13 mouse cellular contexts compared by ENCODE assay signal in genomic region chr8:3415661-3416060, GRCm38 (mm10). TPM values are rescaled to one million over a fixed set of nuclear protein-coding genes. Genes with fewer than 3 reads are reported as not detected.
"Had no signal": no experiment of that assay in that cellular context is flagged by ENCODE, and none has a peak within 500 bp of the region (broad histone marks: within the 10 kb centered on the region; RNA-seq: fewer than 3 reads in every experiment).

No protein-coding gene starts in this region.

- DNase-seq: kidney, adult 9 months; kidney, postnatal 36 days; layer of hippocampus, adult 9-11 months; liver, embryonic 13.5 days; lung, adult 2 months; lung, postnatal 36 days; right cerebral cortex, adult 18-20 months; thymus, postnatal 4 days had no signal

- H3K36me3 ChIP-seq: limb, embryonic 12.5 days; neural tube, embryonic 15.5 days had no signal

- H3K4me2 ChIP-seq: limb, embryonic 12.5 days; liver, embryonic 13.5 days; neural tube, embryonic 15.5 days had no signal

- ATAC-seq: intestine, postnatal 0 days; lung, postnatal 0 days had no signal

- H3K27ac ChIP-seq: limb, embryonic 12.5 days; liver, embryonic 13.5 days; neural tube, embryonic 15.5 days; stomach, postnatal 0 days had no signal

- H3K9ac ChIP-seq: limb, embryonic 12.5 days; liver, embryonic 13.5 days; neural tube, embryonic 15.5 days had no signal

- H3K9me3 ChIP-seq: limb, embryonic 12.5 days; liver, embryonic 13.5 days; neural tube, embryonic 15.5 days had no signal

- H3K27me3 ChIP-seq: limb, embryonic 12.5 days; liver, embryonic 13.5 days; neural tube, embryonic 15.5 days had no signal

- H3K4me3 ChIP-seq: limb, embryonic 12.5 days; liver, embryonic 13.5 days; neural tube, embryonic 15.5 days had no signal

RNA-seq across cellular contexts. Expression of gene Tex45, which starts 55.0 kb away (rescaled TPM):
- polyA plus RNA-seq: intestine, postnatal 0 days; limb, embryonic 12.5 days; liver, embryonic 13.5 days; lung, postnatal 0 days had no signal
